Mouse (Mus musculus): Measurements from ENCODE around the gene Zfp273. TPM values are rescaled to one million over a fixed set of nuclear protein-coding genes. Genes with fewer than 3 reads are reported as not detected.
"Not testable (repeated sequence)": the region's sequence is repeated elsewhere in the genome, so short reads cannot be mapped to it uniquely, and the experiment has no call there.

Gene Zfp273
- total and polyA plus RNA-seq, 2 experiments from 2014 or later: 5.1 to 7.8 TPM

DNA sequence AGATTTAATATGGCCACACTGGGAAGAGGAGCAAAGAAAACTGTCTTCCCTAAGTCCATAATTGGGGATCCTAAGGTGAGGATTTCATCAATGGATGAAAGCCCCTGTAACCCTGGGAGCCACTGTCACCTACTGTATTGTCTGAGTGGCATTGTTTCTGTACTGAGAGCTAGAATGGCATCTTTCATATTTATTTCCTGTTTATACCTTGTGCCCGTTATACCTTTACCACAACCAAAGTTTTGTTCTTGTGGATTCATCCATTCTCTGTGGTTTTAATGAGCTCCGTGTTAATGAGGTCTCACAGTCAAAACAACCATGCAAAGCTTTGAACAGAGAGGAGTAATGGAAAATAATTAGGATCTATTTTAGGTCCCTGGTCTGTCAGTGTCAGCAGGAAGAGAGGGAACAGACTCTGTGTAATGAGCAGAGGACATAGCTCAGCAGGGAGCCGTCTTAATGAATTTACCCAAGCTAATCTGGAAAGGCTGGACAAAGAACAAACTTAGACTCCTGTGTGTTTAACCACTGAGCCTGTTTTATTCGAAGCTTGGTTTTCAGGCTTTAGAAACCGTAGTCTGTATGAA lies 51.3 kb downstream of the Zfp273 start:
- Histone ChIP-seq H3K9ac (replicated peaks; ENCODE audit: low read length) (no peak overlapping the region), H3K4me1 (ENCODE audit: insufficient read depth, low read length) (no peaks in the 10 kb centered on the region), H3K27ac (no peak overlapping the region), H3K9me3 (ENCODE audit: low read length) (0 out of 2 replicates have a peak, but pooled peaks cover 1% of the 10 kb centered on the region), H3K4me3 (ENCODE audit: low read length) (no peak overlapping the region), H3K4me2 (ENCODE audit: low read depth, low read length) (no peak overlapping the region), H3K36me3 (ENCODE audit: insufficient read depth, low read length) (no peaks in the 10 kb centered on the region), H3K27me3 (ENCODE audit: insufficient read depth, low read length) (no peaks in the 10 kb centered on the region)
- WGBS: 51% methylated on average over 5 of the region's 5 CpGs
- DNase-seq (ENCODE audit: low spot score): no peak
- no peak for TF ChIP-seq CTCF (IDR thresholded peaks at IDR 0.05; ENCODE audit: low read depth)
- no peak for ATAC-seq

DNA sequence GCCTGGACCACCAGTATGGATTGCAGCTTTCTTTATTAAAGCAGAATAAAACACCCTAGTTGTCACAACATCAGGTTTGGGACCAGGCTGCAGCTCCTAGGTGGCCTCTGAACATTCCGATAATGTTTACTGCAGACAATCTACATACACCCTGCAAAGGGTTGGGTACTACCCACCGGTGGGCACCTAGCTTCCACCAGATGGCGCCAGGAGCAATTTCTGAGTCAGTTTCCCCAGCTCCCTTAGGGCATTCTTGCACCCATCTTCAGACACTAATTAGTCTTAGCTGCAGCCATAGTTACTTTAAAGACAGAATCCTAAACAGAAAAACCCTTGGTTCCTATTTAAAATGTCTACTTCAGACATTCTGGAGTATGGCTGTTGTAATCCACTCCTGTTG lies 54.4 kb downstream of the Zfp273 start:
- no peak for ATAC-seq
- no peaks in the 10 kb centered on the region for H3K4me1 ChIP-seq (ENCODE audit: insufficient read depth, low read length)
- peak; percentile 21 for DNase-seq (ENCODE audit: low spot score)

DNA sequence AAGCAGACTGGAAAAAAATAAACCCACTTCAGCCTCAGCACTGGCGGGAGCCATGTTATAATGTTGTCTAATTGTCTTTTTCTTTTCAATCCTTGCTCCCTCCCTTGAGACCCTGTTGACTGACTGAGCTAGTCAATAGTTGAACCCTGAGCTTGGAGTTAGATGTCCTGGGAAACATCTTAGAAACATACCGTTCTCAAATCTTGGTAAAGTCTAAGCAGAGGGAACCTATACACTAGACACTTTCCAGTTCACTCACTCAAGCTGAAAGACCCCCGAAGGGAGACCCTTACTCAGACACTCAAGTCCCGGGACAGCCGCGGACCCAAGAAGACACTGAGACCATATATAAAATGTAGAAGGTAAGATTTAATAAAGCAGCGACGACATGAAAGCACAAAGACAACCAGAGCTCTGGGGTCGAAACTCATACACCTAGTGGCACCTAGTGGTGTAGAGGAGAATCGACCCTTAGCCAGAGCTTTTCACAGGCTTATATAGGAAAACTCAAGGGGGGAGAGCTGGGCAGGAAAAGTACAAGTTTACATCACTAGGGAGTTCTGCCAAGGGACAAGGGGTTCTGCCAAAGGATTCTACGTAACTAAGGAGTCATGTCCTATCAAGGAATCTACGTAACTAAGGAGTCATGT lies 62.6 kb downstream of the Zfp273 start:
- not testable (repeated sequence) for H3K4me1 ChIP-seq (ENCODE audit: insufficient read depth, low read length); ATAC-seq; DNase-seq (ENCODE audit: low spot score); H3K27me3 ChIP-seq (ENCODE audit: insufficient read depth, low read length); H3K9me3 ChIP-seq (ENCODE audit: low read length); H3K4me3 ChIP-seq (ENCODE audit: low read length); H3K9ac ChIP-seq (replicated peaks; ENCODE audit: low read length); H3K27ac ChIP-seq; H3K36me3 ChIP-seq (ENCODE audit: insufficient read depth, low read length)
- WGBS: 32% methylated on average over 7 of the region's 12 CpGs
- H3K4me2 ChIP-seq (ENCODE audit: low read depth, low read length): 0 out of 2 replicates have a peak overlapping the region, but pooled peaks have one; percentile 27

More for the DNA sequence above, 54.4 kb downstream of the Zfp273 start:
- TF ChIP-seq CTCF (IDR thresholded peaks at IDR 0.05; ENCODE audit: low read depth): peak; percentile 40
- Histone ChIP-seq H3K4me3 (ENCODE audit: low read length) (no peak overlapping the region), H3K36me3 (ENCODE audit: insufficient read depth, low read length) (no peaks in the 10 kb centered on the region), H3K9ac (replicated peaks; ENCODE audit: low read length) (no peak overlapping the region), H3K4me2 (ENCODE audit: low read depth, low read length) (no peak overlapping the region), H3K9me3 (ENCODE audit: low read length) (0 out of 2 replicates have a peak, but pooled peaks cover 4% of the 10 kb centered on the region), H3K27ac (no peak overlapping the region), H3K27me3 (ENCODE audit: insufficient read depth, low read length) (no peaks in the 10 kb centered on the region)
- 29% methylated on average over 3 of the region's 3 CpGs for WGBS

Other genes with a start within 250 kb of the Zfp273 start
- 4.1 and 5.2 TPM in 2 replicates for gene Zfp729b, start 204.0 kb upstream of the Zfp273 start, total RNA-seq (2014; rRNA removed)
- 3.1 and 3.3 TPM in 2 replicates for gene Zfp729b, start 204.0 kb upstream of the Zfp273 start, polyA plus RNA-seq (2015; fragmentation: Nextera tagmentation; extraction: Ambion mirVana)
- not detected in 2 replicates for gene Gm49345, start 176.0 kb upstream of the Zfp273 start, total RNA-seq (2014; rRNA removed)
- 1.7 and 2.0 TPM in 2 replicates for gene Gm49345, start 176.0 kb upstream of the Zfp273 start, polyA plus RNA-seq (2015; fragmentation: Nextera tagmentation; extraction: Ambion mirVana)
- 3.9 and 4.0 TPM in 2 replicates for gene Zfp729a, start 175.9 kb upstream of the Zfp273 start, total RNA-seq (2014; rRNA removed)
- gene Zfp729a, start 175.9 kb upstream of the Zfp273 start, polyA plus RNA-seq (2015; fragmentation: Nextera tagmentation; extraction: Ambion mirVana): 1.9 and 3.3 TPM in 2 replicates
- gene Zfp738, start 126.7 kb upstream of the Zfp273 start, total RNA-seq (2014; rRNA removed): 8.2 and 18.6 TPM in 2 replicates
- gene Zfp738, start 126.7 kb upstream of the Zfp273 start, polyA plus RNA-seq (2015; fragmentation: Nextera tagmentation; extraction: Ambion mirVana): 9.7 and 10.3 TPM in 2 replicates
- gene Zfp65, start 84.6 kb upstream of the Zfp273 start, total RNA-seq (2014; rRNA removed): 8.5 and 10.0 TPM in 2 replicates
- gene Zfp65, start 84.6 kb upstream of the Zfp273 start, polyA plus RNA-seq (2015; fragmentation: Nextera tagmentation; extraction: Ambion mirVana): 4.2 and 5.1 TPM in 2 replicates
- gene Zfp85, start 58.5 kb upstream of the Zfp273 start, total RNA-seq (2014; rRNA removed): 4.4 and 8.9 TPM in 2 replicates
- 2.9 and 4.6 TPM in 2 replicates for gene Zfp85, start 58.5 kb upstream of the Zfp273 start, polyA plus RNA-seq (2015; fragmentation: Nextera tagmentation; extraction: Ambion mirVana)
- gene Zfp493, start 34.0 kb upstream of the Zfp273 start, total RNA-seq (2014; rRNA removed): 1.1 and 2.6 TPM in 2 replicates
- gene Zfp493, start 34.0 kb upstream of the Zfp273 start, polyA plus RNA-seq (2015; fragmentation: Nextera tagmentation; extraction: Ambion mirVana): 1.1 and 1.9 TPM in 2 replicates
- gene Gm10037, start 17.4 kb downstream of the Zfp273 start, total RNA-seq (2014; rRNA removed): 2.9 and 4.0 TPM in 2 replicates
- gene Gm10037, start 17.4 kb downstream of the Zfp273 start, polyA plus RNA-seq (2015; fragmentation: Nextera tagmentation; extraction: Ambion mirVana): 4.7 and 4.8 TPM in 2 replicates
- not detected in 2 replicates for gene BC048507, start 49.6 kb downstream of the Zfp273 start, total RNA-seq (2014; rRNA removed)
- not detected in 2 replicates for gene BC048507, start 49.6 kb downstream of the Zfp273 start, polyA plus RNA-seq (2015; fragmentation: Nextera tagmentation; extraction: Ambion mirVana)